Mouse (Mus musculus) heart, postnatal 0 days (tissue): ENCODE measurements around the gene Sept9.
A peak's percentile ranks its signal among the peaks of the same experiment; 100 is the strongest.

Experiments
- CTCF ChIP-seq: IDR thresholded peaks from 2 replicates; pipeline ENCODE4 v1.5.1; 2016; ENCODE audit warnings: antibody characterized with exemption, control low read depth, low read depth
- EP300 ChIP-seq: IDR thresholded peaks from 2 replicates; pipeline ENCODE4 v1.6.1; 2016; ENCODE audit warnings: antibody characterized with exemption, low read depth

DNA sequence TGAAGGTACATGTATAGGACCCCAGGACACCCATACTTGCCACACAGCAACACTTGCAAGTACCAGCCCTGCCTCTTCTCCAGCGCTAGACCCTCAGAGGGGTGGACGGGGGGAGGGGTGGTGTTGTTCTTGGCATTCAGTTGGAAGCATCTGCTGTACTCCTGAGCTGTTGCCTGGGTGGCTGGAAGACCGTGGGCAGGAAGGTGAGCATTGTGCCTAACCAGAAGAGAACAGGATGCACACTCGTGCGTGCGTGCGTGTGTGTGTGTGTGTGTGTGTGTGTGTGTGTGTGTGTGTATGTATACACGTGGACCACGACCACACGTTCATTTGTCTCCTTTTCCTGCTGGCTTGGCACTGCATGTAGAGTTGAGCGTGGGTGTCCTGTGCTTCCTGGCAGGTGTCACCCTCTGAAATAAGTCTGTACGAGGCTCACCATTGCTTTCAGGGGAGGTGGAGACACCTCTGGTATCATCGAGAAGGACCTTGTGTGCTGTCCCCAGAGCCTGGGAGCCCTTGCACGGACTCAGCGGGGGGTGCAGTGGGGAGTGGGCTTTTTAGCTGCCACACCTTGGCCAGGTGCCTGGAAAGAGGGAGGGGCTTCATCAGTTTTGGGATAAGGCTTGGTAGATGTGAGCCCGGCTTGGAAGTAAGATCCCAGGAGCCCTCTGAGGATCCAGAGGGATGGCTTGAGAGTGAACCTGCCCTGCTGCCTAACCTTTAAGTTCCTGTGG lies 127.6 kb downstream of the Sept9 start:
- TF ChIP-seq CTCF, result no peak
- 0 out of 2 replicates have a peak, but pooled peaks have one; percentile 31 for TF ChIP-seq EP300
